Mouse (Mus musculus): Measurements from ENCODE around the gene Tm4sf5. TPM values are rescaled to one million over a fixed set of nuclear protein-coding genes. Genes with fewer than 3 reads are reported as not detected.
"Not testable (repeated sequence)": the region's sequence is repeated elsewhere in the genome, so short reads cannot be mapped to it uniquely, and the experiment has no call there.

The Tm4sf5 gene
- polyA plus RNA-seq, 1 experiment from 2014 or later, result not detected

DNA sequence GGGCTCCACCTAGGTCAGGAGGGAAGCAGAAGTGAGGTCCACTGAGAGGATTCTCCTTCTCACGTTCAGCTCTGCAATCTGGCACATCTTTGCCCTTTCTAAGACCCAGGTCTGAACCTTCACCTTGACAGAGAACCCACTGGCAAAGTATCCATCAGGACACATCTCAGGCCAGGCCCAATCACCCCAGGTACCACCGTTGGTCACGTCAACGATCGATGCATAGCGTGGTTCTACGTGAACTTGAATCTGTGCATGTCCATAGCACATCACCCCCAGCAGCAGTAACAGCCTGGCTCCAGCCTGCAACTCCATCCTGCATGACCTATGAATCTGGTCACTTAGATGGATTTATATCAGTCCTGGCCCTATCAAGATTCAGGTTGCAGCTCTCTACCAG is 9.2 kb downstream of the Tm4sf5 start, which contains the start of gene Vmo1:
Gene Vmo1, minus strand, starts transcription at position 329 of the 400 bp plus-strand sequence.
- H3K27me3 ChIP-seq (ENCODE audit: control insufficient read depth, insufficient read depth, low read length), result no peaks in the 10 kb centered on the region
- H3K9me3 ChIP-seq (ENCODE audit: control insufficient read depth, low read length), result no peaks in the 10 kb centered on the region
- H3K36me3 ChIP-seq (ENCODE audit: control insufficient read depth, insufficient read depth, low read length), result no peaks in the 10 kb centered on the region
- no peaks in the 10 kb centered on the region for H3K4me1 ChIP-seq (replicated peaks; ENCODE audit: control insufficient read depth, insufficient read depth, low read length)
- ATAC-seq (replicated peaks; ENCODE audit: low FRiP score), result no peak
- 93% methylated on average over 7 of the region's 7 CpGs for WGBS
- DNase-seq (ENCODE audit: low spot score), result no peak
- H3K27ac ChIP-seq (ENCODE audit: low read depth, low read length), result no peak within 1 kb of the TSS
- no peak within 1 kb of the TSS for H3K4me3 ChIP-seq (ENCODE audit: low read depth, low read length)
- no peak within 1 kb of the TSS for H3K4me2 ChIP-seq (ENCODE audit: low read depth, low read length, severe bottlenecking)
- H3K9ac ChIP-seq (ENCODE audit: low read length), result no peak within 1 kb of the TSS

DNA sequence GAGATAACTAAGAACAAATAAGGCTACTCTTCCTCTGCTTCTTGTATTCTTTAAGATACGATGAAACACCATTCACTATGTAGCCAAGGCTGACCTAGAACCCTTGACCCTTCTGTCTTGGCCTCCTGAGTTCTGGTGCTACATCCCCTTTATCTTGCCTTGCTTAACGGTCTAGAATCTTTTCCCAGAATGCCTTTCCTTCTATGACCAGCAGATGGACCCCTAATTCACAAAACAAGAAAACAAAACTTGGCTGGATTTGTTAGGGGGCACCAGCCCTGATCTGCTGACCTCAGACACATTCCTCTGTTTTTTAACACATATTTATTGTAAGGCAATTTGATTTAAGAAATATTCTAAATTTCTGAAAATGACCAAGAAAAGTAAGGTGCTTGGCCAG is 11.3 kb downstream of the Tm4sf5 start:
- ATAC-seq (replicated peaks; ENCODE audit: low FRiP score) (no peak), DNase-seq (ENCODE audit: low spot score) (no peak)
- no peak overlapping the region for H3K27ac ChIP-seq (ENCODE audit: low read depth, low read length)
- H3K36me3 ChIP-seq (ENCODE audit: control insufficient read depth, insufficient read depth, low read length), result no peaks in the 10 kb centered on the region
- no peak overlapping the region for H3K9ac ChIP-seq (ENCODE audit: low read length)
- H3K4me2 ChIP-seq (ENCODE audit: low read depth, low read length, severe bottlenecking), result no peak overlapping the region
- 0 out of 2 replicates have a peak, but pooled peaks cover 5% of the 10 kb centered on the region for H3K4me1 ChIP-seq (replicated peaks; ENCODE audit: control insufficient read depth, insufficient read depth, low read length)
- H3K9me3 ChIP-seq (ENCODE audit: control insufficient read depth, low read length), result no peaks in the 10 kb centered on the region
- H3K27me3 ChIP-seq (ENCODE audit: control insufficient read depth, insufficient read depth, low read length), result peaks cover 2% of the 10 kb centered on the region
- 33% methylated on average over 2 of the region's 2 CpGs for WGBS
- H3K4me3 ChIP-seq (ENCODE audit: low read depth, low read length), result no peak overlapping the region

- peaks cover 2% of the 10 kb centered on the region for H3K27me3 ChIP-seq (ENCODE audit: control insufficient read depth, insufficient read depth, low read length)
- no peak overlapping the region for H3K9ac ChIP-seq (ENCODE audit: low read length)
- H3K4me3 ChIP-seq (ENCODE audit: low read depth, low read length), result no peak overlapping the region
- no peaks in the 10 kb centered on the region for H3K36me3 ChIP-seq (ENCODE audit: control insufficient read depth, insufficient read depth, low read length)
- ATAC-seq (replicated peaks; ENCODE audit: low FRiP score) (no peak), DNase-seq (ENCODE audit: low spot score) (no peak)
- 73% methylated on average over 1 of the region's 1 CpGs for WGBS
- H3K4me2 ChIP-seq (ENCODE audit: low read depth, low read length, severe bottlenecking), result no peak overlapping the region
- H3K9me3 ChIP-seq (ENCODE audit: control insufficient read depth, low read length), result no peaks in the 10 kb centered on the region
- 0 out of 2 replicates have a peak, but pooled peaks cover 5% of the 10 kb centered on the region for H3K4me1 ChIP-seq (replicated peaks; ENCODE audit: control insufficient read depth, insufficient read depth, low read length)
- H3K27ac ChIP-seq (ENCODE audit: low read depth, low read length), result no peak overlapping the region
These were observed 13.4 kb downstream of the Tm4sf5 start for GRCm38 (mm10) chr11:70518436-70518835.

DNA sequence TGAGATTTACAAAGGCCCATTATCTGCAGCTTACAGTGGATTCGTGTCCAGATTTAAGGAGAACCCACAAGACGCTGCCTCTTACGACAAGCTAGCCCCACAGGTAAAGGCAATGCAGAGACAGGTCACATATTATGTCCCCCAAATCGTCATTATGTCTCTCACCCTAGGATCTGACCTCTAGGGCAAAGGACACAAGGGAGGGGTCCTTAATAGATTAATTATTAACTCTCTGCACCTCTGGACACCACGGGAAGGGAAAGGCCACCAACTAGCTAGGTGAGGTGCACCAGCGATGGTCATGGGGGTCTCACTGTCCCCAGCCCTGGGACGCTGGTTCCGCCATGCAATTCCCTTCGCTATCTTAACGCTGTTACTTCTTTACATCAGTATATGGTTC is 13.9 kb downstream of the Tm4sf5 start, which contains the start of gene Gltpd2:
Gene Gltpd2, plus strand, starts transcription at position 274 of the 400 bp plus-strand sequence.
- peak within 1 kb of the TSS; percentile 50 for H3K4me2 ChIP-seq (ENCODE audit: low read depth, low read length, severe bottlenecking)
- H3K36me3 ChIP-seq (ENCODE audit: control insufficient read depth, insufficient read depth, low read length), result no peaks in the 10 kb centered on the region
- no peaks in the 10 kb centered on the region for H3K9me3 ChIP-seq (ENCODE audit: control insufficient read depth, low read length)
- H3K4me1 ChIP-seq (replicated peaks; ENCODE audit: control insufficient read depth, insufficient read depth, low read length), result 0 out of 2 replicates have a peak, but pooled peaks cover 5% of the 10 kb centered on the region
- peak within 1 kb of the TSS; percentile 59 for H3K9ac ChIP-seq (ENCODE audit: low read length)
- DNase-seq (ENCODE audit: low spot score) (no peak), ATAC-seq (replicated peaks; ENCODE audit: low FRiP score) (no peak)
- no peak within 1 kb of the TSS for H3K27ac ChIP-seq (ENCODE audit: low read depth, low read length)
- 84% methylated on average over 10 of the region's 10 CpGs for WGBS
- peaks cover 2% of the 10 kb centered on the region for H3K27me3 ChIP-seq (ENCODE audit: control insufficient read depth, insufficient read depth, low read length)
- no peak within 1 kb of the TSS; the same call in 1 of the 2 replicates for H3K4me3 ChIP-seq (ENCODE audit: low read depth, low read length)

- Histone ChIP-seq H3K4me1 (replicated peaks; ENCODE audit: control insufficient read depth, insufficient read depth, low read length) (0 out of 2 replicates have a peak, but pooled peaks cover 5% of the 10 kb centered on the region), H3K9me3 (ENCODE audit: control insufficient read depth, low read length) (no peaks in the 10 kb centered on the region), H3K27ac (ENCODE audit: low read depth, low read length) (0 out of 2 replicates have a peak overlapping the region, but pooled peaks have one; percentile 3), H3K4me3 (ENCODE audit: low read depth, low read length) (peak overlapping the region; percentile 11; the same call in 1 of the 2 replicates), H3K4me2 (ENCODE audit: low read depth, low read length, severe bottlenecking) (peak overlapping the region; percentile 50), H3K9ac (ENCODE audit: low read length) (peak overlapping the region; percentile 59), H3K36me3 (ENCODE audit: control insufficient read depth, insufficient read depth, low read length) (no peaks in the 10 kb centered on the region), H3K27me3 (ENCODE audit: control insufficient read depth, insufficient read depth, low read length) (peaks cover 2% of the 10 kb centered on the region)
- ATAC-seq (replicated peaks; ENCODE audit: low FRiP score), result no peak
- WGBS, result 11% methylated on average over 41 of the region's 41 CpGs
- DNase-seq (ENCODE audit: low spot score), result peak; percentile 76
These were observed 15.2 kb downstream of the Tm4sf5 start for GRCm38 (mm10) chr11:70520178-70520769.

DNA sequence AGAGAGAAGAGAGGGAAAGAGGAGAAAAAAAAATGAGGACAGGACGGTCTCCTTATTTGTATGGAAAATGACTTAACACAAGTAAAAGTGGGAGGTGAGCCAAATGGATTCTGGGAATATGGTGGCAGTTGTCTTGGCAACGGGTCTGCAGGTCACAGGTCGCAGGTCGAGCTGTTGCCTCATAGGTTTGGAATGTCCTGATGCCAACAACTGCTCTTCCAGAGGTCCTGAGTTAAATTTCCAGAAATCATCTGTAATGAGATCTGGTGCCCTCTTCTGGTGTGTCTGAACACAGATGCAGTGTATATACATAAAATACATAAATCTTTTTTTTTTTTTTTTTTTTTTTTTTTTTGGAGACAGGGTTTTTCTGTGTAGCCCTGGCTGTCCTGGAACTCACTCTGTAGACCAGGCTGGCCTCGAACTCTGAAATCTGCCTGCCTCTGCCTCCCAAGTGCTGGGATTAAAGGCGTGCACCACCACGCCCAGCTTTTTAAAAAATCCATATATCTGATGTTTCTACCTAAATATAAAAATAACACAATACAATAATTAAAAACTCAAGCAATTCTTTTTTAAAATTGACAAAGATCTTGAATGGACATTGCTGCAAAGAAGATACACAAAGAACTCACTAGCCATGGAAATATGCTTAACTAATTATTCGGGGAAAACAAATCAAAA is 18.4 kb downstream of the Tm4sf5 start:
- not testable (repeated sequence) for ATAC-seq (replicated peaks; ENCODE audit: low FRiP score); H3K27me3 ChIP-seq (ENCODE audit: control insufficient read depth, insufficient read depth, low read length)
- 95% methylated on average over 8 of the region's 8 CpGs for WGBS

DNA sequence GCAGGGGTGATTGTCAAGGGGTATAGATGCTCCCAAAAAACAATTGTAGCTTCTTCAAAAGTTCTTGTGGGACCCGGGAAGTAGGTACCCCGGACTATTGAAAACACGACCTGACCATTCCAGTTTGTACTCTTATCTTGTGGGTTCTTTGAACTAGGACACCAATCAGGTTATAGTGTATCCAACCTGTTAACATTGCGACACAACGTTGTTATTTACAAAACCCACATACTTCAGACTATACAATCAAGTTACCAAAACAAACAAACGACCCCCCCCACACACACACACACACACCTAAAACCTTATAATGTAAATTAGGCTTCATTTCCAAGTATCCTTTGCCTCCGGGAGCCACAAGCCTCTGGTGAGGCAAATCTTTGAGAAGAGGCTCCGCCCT is 19.7 kb downstream of the Tm4sf5 start:
- Histone ChIP-seq H3K9ac (ENCODE audit: low read length) (peak overlapping the region; percentile 35; the same call in 1 of the 2 replicates), H3K27ac (ENCODE audit: low read depth, low read length) (no peak overlapping the region)
- 7% methylated on average over 8 of the region's 8 CpGs for WGBS

More for the DNA sequence above, 18.4 kb downstream of the Tm4sf5 start:
- not testable (repeated sequence) for H3K4me3 ChIP-seq (ENCODE audit: low read depth, low read length); DNase-seq (ENCODE audit: low spot score); H3K4me2 ChIP-seq (ENCODE audit: low read depth, low read length, severe bottlenecking); H3K9me3 ChIP-seq (ENCODE audit: control insufficient read depth, low read length); H3K9ac ChIP-seq (ENCODE audit: low read length); H3K27ac ChIP-seq (ENCODE audit: low read depth, low read length); H3K36me3 ChIP-seq (ENCODE audit: control insufficient read depth, insufficient read depth, low read length)
- peaks cover 12% of the 10 kb centered on the region; the same call in 1 of the 2 replicates for H3K4me1 ChIP-seq (replicated peaks; ENCODE audit: control insufficient read depth, insufficient read depth, low read length)

GRCm38 (mm10) chr11:70525184-70525678 is 20.2 kb downstream of the Tm4sf5 start, which contains the start of gene Psmb6:
Psmb6 (plus strand) TSS chr11:70525367.
- Histone ChIP-seq H3K9me3 (ENCODE audit: control insufficient read depth, low read length) (no peaks in the 10 kb centered on the region), H3K36me3 (ENCODE audit: control insufficient read depth, insufficient read depth, low read length) (peaks cover 10% of the 10 kb centered on the region; the same call in 1 of the 2 replicates), H3K27me3 (ENCODE audit: control insufficient read depth, insufficient read depth, low read length) (peaks cover 2% of the 10 kb centered on the region; the same call in 1 of the 2 replicates), H3K4me1 (replicated peaks; ENCODE audit: control insufficient read depth, insufficient read depth, low read length) (peaks cover 9% of the 10 kb centered on the region; the same call in 1 of the 2 replicates), H3K4me3 (ENCODE audit: low read depth, low read length) (peak within 1 kb of the TSS; percentile 77), H3K4me2 (ENCODE audit: low read depth, low read length, severe bottlenecking) (peak within 1 kb of the TSS; percentile 80), H3K27ac (ENCODE audit: low read depth, low read length) (no peak within 1 kb of the TSS; the same call in 1 of the 2 replicates), H3K9ac (ENCODE audit: low read length) (peak within 1 kb of the TSS; percentile 74)
- ATAC-seq (replicated peaks; ENCODE audit: low FRiP score) (peak; percentile 92), DNase-seq (ENCODE audit: low spot score) (peak; percentile 92)
- under 1% methylated on average over 25 of the region's 26 CpGs for WGBS

More for the DNA sequence above, 19.7 kb downstream of the Tm4sf5 start:
- no peak; the same call in 1 of the 2 replicates for ATAC-seq (replicated peaks; ENCODE audit: low FRiP score)
- Histone ChIP-seq H3K4me1 (replicated peaks; ENCODE audit: control insufficient read depth, insufficient read depth, low read length) (peaks cover 12% of the 10 kb centered on the region; the same call in 1 of the 2 replicates), H3K27me3 (ENCODE audit: control insufficient read depth, insufficient read depth, low read length) (peaks cover 2% of the 10 kb centered on the region), H3K4me2 (ENCODE audit: low read depth, low read length, severe bottlenecking) (peak overlapping the region; percentile 37), H3K9me3 (ENCODE audit: control insufficient read depth, low read length) (no peaks in the 10 kb centered on the region), H3K4me3 (ENCODE audit: low read depth, low read length) (peak overlapping the region; percentile 77), H3K36me3 (ENCODE audit: control insufficient read depth, insufficient read depth, low read length) (peaks cover 10% of the 10 kb centered on the region; the same call in 1 of the 2 replicates)
- DNase-seq (ENCODE audit: low spot score), result no peak
